Mouse (Mus musculus): ENCODE results near the gene Spint2. TPM values are rescaled to one million over a fixed set of nuclear protein-coding genes. Genes with fewer than 3 reads are reported as not detected.

Spint2 gene
- polyA plus RNA-seq, 2 experiments: 14.6 to 22.3 TPM

GRCm38 (mm10) chr7:29295861-29296647 is 14.3 kb upstream of the Spint2 start:
- no peak for ATAC-seq (ENCODE audit: insufficient read depth)
- H3K4me1 ChIP-seq (replicated peaks; ENCODE audit: control insufficient read depth in 2 of 2, insufficient read depth in 2 of 2, low read length in 1 of 2): peaks cover 0 to 7% of the 10 kb centered on the region in 2 experiments; a peak in 1 of 4 replicates
- H3K27ac ChIP-seq: no peak overlapping the region
- no peak for DNase-seq (ENCODE audit: low read depth in 3 of 3, low spot score in 3 of 3)
- 69% methylated on average over 24 of the region's 24 CpGs for WGBS (ENCODE audit: insufficient replicate concordance)
- TF ChIP-seq EP300 (IDR thresholded peaks at IDR 0.05; ENCODE audit: low read depth) (no peak), CTCF (IDR thresholded peaks at IDR 0.05; ENCODE audit: low read depth) (no peak)
- no peaks in the 10 kb centered on the region for H3K27me3 ChIP-seq (ENCODE audit: control insufficient read depth, insufficient read depth, low read length)
- H3K4me2 ChIP-seq (ENCODE audit: low read depth): no peak overlapping the region
- no peaks in the 10 kb centered on the region for H3K36me3 ChIP-seq (replicated peaks; ENCODE audit: control insufficient read depth, insufficient read depth, low read depth)
- no peaks in the 10 kb centered on the region for H3K9me3 ChIP-seq (ENCODE audit: control insufficient read depth, low read length)
- H3K4me3 ChIP-seq (ENCODE audit: insufficient read depth in 1 of 2, low read depth in 2 of 2, low read length in 2 of 2): no peak overlapping the region
- no peak overlapping the region for H3K9ac ChIP-seq (replicated peaks)

- Histone ChIP-seq H3K4me2 (ENCODE audit: low read depth) (no peak overlapping the region), H3K4me1 (replicated peaks; ENCODE audit: control insufficient read depth in 2 of 2, insufficient read depth in 2 of 2, low read length in 1 of 2) (peaks cover 0 to 7% of the 10 kb centered on the region in 2 experiments; a peak in 1 of 4 replicates), H3K9ac (replicated peaks) (no peak overlapping the region), H3K27me3 (ENCODE audit: control insufficient read depth, insufficient read depth, low read length) (peaks cover 3% of the 10 kb centered on the region; the same call in 1 of the 2 replicates), H3K4me3 (ENCODE audit: insufficient read depth in 1 of 2, low read depth in 2 of 2, low read length in 2 of 2) (no peak overlapping the region), H3K36me3 (replicated peaks; ENCODE audit: control insufficient read depth, insufficient read depth, low read depth) (no peaks in the 10 kb centered on the region), H3K27ac (no peak overlapping the region), H3K9me3 (ENCODE audit: control insufficient read depth, low read length) (no peaks in the 10 kb centered on the region)
- 58% methylated on average over 13 of the region's 13 CpGs for WGBS (ENCODE audit: insufficient replicate concordance)
- TF ChIP-seq EP300 (IDR thresholded peaks at IDR 0.05; ENCODE audit: low read depth) (no peak), CTCF (IDR thresholded peaks at IDR 0.05; ENCODE audit: low read depth) (no peak)
- DNase-seq (ENCODE audit: low read depth in 3 of 3, low spot score in 3 of 3) (no peak), ATAC-seq (ENCODE audit: insufficient read depth) (no peak)
Measured at GRCm38 (mm10) chr7:29294111-29294761, 12.5 kb upstream of the Spint2 start.

GRCm38 (mm10) chr7:29293131-29294065 is 11.7 kb upstream of the Spint2 start:
- H3K4me3 ChIP-seq (ENCODE audit: insufficient read depth in 1 of 2, low read depth in 2 of 2, low read length in 2 of 2): no peak overlapping the region
- no peaks in the 10 kb centered on the region for H3K36me3 ChIP-seq (replicated peaks; ENCODE audit: control insufficient read depth, insufficient read depth, low read depth)
- no peak overlapping the region for H3K4me2 ChIP-seq (ENCODE audit: low read depth)
- no peak overlapping the region for H3K9ac ChIP-seq (replicated peaks)
- 52% methylated on average over 19 of the region's 19 CpGs for WGBS (ENCODE audit: insufficient replicate concordance)
- peaks cover 0 to 7% of the 10 kb centered on the region in 2 experiments; a peak in 1 of 4 replicates for H3K4me1 ChIP-seq (replicated peaks; ENCODE audit: control insufficient read depth in 2 of 2, insufficient read depth in 2 of 2, low read length in 1 of 2)
- DNase-seq (ENCODE audit: low read depth in 3 of 3, low spot score in 3 of 3) (no peak), ATAC-seq (ENCODE audit: insufficient read depth) (no peak)
- no peak overlapping the region for H3K27ac ChIP-seq
- H3K27me3 ChIP-seq (ENCODE audit: control insufficient read depth, insufficient read depth, low read length): peaks cover 6% of the 10 kb centered on the region; the same call in 1 of the 2 replicates
- no peaks in the 10 kb centered on the region for H3K9me3 ChIP-seq (ENCODE audit: control insufficient read depth, low read length)
- TF ChIP-seq EP300 (IDR thresholded peaks at IDR 0.05; ENCODE audit: low read depth) (no peak), CTCF (IDR thresholded peaks at IDR 0.05; ENCODE audit: low read depth) (no peak)

GRCm38 (mm10) chr7:29292458-29293098 is 10.9 kb upstream of the Spint2 start:
- no peak for TF ChIP-seq CTCF (IDR thresholded peaks at IDR 0.05; ENCODE audit: low read depth)
- no peak for TF ChIP-seq EP300 (IDR thresholded peaks at IDR 0.05; ENCODE audit: low read depth)
- Histone ChIP-seq H3K9me3 (ENCODE audit: control insufficient read depth, low read length) (no peaks in the 10 kb centered on the region), H3K4me3 (ENCODE audit: insufficient read depth in 1 of 2, low read depth in 2 of 2, low read length in 2 of 2) (no peak overlapping the region), H3K4me1 (replicated peaks; ENCODE audit: control insufficient read depth in 2 of 2, insufficient read depth in 2 of 2, low read length in 1 of 2) (peaks cover 0 to 7% of the 10 kb centered on the region in 2 experiments; a peak in 1 of 4 replicates), H3K36me3 (replicated peaks; ENCODE audit: control insufficient read depth, insufficient read depth, low read depth) (no peaks in the 10 kb centered on the region), H3K4me2 (ENCODE audit: low read depth) (no peak overlapping the region), H3K27ac (no peak overlapping the region), H3K27me3 (ENCODE audit: control insufficient read depth, insufficient read depth, low read length) (peaks cover 6% of the 10 kb centered on the region; the same call in 1 of the 2 replicates), H3K9ac (replicated peaks) (no peak overlapping the region)
- ATAC-seq (ENCODE audit: insufficient read depth): no peak
- 28% methylated on average over 8 of the region's 8 CpGs for WGBS (ENCODE audit: insufficient replicate concordance)
- DNase-seq (ENCODE audit: low read depth in 3 of 3, low spot score in 3 of 3): no peak
